Mouse (Mus musculus) lung, adult 2 months (tissue): ENCODE data around the gene Asrgl1. TPM values are rescaled to one million over a fixed set of nuclear protein-coding genes. Genes with fewer than 3 reads are reported as not detected.
"Not testable (repeated sequence)": the region's sequence is repeated elsewhere in the genome, so short reads cannot be mapped to it uniquely, and the experiment has no call there.

Experiments
- DNase-seq: peaks from one replicate; pipeline ENCODE4 v3.0.0; 2022
- H3K4me1 ChIP-seq: fragments of 200-500 bp; 2 replicates; pipeline ENCODE4 v1.6.1; 2011; ENCODE audit warnings: low read length; ENCODE audit not compliant: control insufficient read depth, insufficient read depth
- H3K4me3 ChIP-seq: fragments of 200-500 bp; replicated peaks from 2 replicates; pipeline ENCODE3; 2011; ENCODE audit warnings: low read depth, mild to moderate bottlenecking, control low read depth, low read length; ENCODE audit errors: extremely low read depth
- CTCF ChIP-seq: fragments of 200-500 bp; IDR thresholded peaks from 2 replicates; pipeline ENCODE4 v1.5.1; 2011; ENCODE audit warnings: mild to moderate bottlenecking, low read length, control low read depth; ENCODE audit not compliant: insufficient read depth
- POLR2A ChIP-seq: fragments of 200-500 bp; IDR thresholded peaks from 2 replicates; pipeline ENCODE4 v1.6.1; 2011; ENCODE audit warnings: low read depth, mild to moderate bottlenecking, control low read depth, low read length, borderline replicate concordance; ENCODE audit errors: extremely low read depth
- WGBS: fragments of 180-500 bp; shearing (Covaris S2); methylation state at CpG from one replicate; pipeline ENCODE4 v1.1.7; 2018; 5-methylcytosine and 5-hydroxymethylcytosine counted together
- polyA plus RNA-seq: library from polyadenylated mRNA; depleted of rRNA; stranded (reverse); fragments of >200 nt; gene quantifications from 2 replicates; pipeline ENCODE4 v1.2.3, GENCODE M21; 2012; rRNA removed

Asrgl1 gene
- polyA plus RNA-seq = 1.4 and 2.2 TPM in 2 replicates

DNA sequence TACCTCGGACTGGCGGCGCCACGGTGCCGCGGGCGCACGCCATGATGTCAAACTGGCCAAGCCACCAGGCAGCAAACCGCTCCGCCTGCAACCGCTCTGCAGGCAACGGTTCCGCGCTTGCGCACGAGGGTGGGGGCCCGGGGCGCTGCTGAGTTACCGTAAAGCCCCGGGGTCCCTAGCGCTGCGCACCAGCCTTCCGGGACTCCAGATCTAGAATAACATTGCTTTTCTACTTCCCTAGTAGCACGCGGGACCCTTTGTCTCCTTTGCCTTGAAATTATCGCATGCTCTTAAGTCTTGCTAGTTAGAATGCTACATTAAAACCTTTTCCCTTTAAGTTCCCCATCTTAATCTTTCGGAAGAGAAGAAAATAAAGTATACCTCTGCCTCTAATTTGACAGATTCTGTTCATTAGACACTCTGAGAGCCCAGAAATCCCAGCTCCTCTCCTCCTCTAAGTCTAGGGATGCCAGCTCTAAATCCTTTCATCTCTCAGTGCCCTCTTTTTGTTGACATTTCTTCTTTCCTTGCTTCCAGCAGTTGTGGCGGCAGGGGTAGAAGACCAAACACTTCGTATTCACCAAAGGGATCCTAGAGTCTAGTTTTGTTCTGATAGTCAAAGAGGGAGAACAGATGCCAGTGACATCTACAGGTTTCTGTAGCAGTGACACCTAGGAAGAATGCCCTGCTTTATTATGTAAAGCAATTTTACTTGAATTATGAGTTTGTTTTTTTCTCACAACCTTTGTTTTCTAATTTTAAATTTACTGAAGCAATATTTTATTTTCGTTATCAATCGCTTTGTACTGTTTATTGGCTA lies at the start of gene Asrgl1:
TSS of gene Asrgl1 (minus strand) at position 125 of the 820 bp plus-strand sequence.
- TF ChIP-seq CTCF (no peak), POLR2A (peak; percentile 56; the same call in 1 of the 2 replicates)
- peak; percentile 77 for DNase-seq
- Histone ChIP-seq H3K4me1 (no peaks in the 10 kb centered on the region), H3K4me3 (peak within 1 kb of the TSS; percentile 80)
- WGBS = 10% methylated on average over 31 of the region's 31 CpGs

DNA sequence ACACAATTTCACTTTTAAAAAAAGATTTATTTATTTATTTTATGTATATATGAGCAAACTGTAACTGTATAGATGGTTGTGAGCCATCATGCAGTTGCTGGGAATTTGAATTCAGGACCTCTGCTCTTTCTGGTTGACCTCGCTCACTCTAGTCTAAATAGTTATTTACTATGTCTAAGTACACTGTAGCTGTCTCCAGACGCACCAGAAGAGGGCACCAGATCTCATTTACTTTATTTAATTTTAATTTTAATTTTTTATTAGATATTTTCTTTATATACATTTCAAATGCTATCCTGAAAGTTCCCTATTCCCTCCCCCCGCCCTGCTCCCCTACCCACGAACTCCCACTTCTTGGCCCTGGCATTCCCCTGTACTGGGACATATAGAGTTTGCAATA lies 10.8 kb upstream of the Asrgl1 start:
- no peak overlapping the region for H3K4me3 ChIP-seq
- WGBS = 66% methylated on average over 4 of the region's 4 CpGs
- no peak for TF ChIP-seq POLR2A
- no peak for TF ChIP-seq CTCF
- no peaks in the 10 kb centered on the region for H3K4me1 ChIP-seq
- DNase-seq = no peak

DNA sequence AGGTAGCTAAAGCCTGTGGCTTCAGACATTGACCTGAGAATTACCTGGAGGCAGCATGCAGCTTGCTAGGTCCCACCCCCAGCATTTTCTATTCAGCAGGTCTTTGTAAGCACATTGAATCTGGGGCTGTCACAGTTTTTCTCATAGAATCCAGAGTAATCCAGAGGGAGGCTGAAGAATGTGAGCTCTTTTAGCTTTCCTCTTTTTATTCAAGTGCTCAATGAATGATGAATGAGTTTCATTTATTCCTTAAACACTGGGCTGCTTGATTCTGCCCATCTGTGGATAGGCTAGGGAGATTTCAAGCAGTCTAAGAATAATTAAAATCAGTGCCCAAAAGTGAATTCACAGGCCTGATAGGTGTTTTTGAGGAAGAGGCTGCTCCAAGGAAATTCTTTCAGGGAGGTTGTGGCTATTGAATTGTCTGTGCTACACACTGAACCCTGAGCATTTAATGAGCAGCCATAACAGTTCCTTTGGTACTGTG lies 8.2 kb upstream of the Asrgl1 start:
- TF ChIP-seq POLR2A (no peak), CTCF (no peak)
- Histone ChIP-seq H3K4me1 (no peaks in the 10 kb centered on the region), H3K4me3 (no peak overlapping the region)
- no peak for DNase-seq

DNA sequence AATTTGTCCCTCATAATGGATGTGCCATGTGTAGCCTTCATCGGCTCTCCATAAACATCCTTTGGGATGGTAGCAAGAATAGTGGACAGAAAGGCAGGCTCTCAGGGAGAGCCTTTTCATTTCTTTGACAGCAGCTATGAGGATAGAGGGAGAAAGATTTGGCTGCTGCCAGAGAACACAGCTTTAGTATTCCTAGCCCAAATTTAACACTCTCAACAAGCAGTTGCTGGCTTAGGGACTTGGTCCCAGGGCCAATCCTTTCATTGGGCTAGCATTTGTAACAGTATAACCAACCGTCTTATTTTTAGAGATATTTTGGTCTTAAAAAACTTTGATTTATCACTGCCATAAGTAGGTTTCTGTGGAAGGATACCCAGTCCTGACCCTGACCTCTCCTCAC lies 7.8 kb upstream of the Asrgl1 start:
- Histone ChIP-seq H3K4me1 (no peaks in the 10 kb centered on the region), H3K4me3 (no peak overlapping the region)
- no peak for TF ChIP-seq CTCF
- no peak for TF ChIP-seq POLR2A
- 76% methylated on average over 2 of the region's 2 CpGs for WGBS
- no peak for DNase-seq

DNA sequence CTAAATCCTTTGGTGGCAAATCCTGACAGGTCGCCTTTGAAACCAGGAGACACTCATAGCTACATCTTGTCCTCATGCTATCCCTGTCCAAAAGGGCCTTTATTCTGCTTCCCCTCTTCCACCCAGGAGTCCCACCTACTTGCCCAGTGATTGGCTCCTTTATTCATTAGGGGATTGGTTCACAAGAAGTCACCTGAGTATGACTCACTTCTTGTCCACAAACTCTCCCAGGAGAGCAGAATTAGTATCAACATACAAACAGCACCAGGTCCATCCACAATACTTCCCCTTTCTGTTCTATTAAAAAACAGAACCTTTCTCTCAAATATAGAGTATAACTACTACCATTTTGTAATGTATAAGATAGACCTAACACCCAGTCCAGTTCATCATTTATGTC lies 4.9 kb upstream of the Asrgl1 start:
- H3K4me1 ChIP-seq, H3K4me3 ChIP-seq, DNase-seq: not testable (repeated sequence)
- WGBS = 73% methylated on average over 1 of the region's 1 CpGs

DNA sequence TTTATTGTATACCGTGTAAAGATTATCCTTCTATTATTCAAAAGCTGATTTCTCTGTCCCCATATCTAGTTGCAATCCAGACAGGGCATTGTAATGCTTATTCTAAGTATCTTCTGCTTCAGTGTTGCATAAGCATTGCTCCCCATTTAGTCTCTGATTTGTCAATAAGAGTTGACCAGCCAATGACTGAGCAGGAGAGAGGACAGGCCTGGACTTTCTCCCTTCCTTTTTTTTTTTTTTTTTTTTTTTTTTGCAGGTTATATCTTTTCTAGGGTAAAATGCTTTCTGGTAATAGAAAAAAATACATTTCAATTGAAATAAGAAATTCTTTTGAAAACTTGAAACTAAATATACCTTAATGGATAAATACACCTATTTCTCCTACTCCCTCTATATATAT lies 1.7 kb upstream of the Asrgl1 start:
- H3K4me3 ChIP-seq = no peak overlapping the region
- no peak for DNase-seq
- H3K4me1 ChIP-seq = no peaks in the 10 kb centered on the region
- TF ChIP-seq POLR2A (no peak), CTCF (no peak)
- WGBS = 92% methylated on average over 1 of the region's 1 CpGs

DNA sequence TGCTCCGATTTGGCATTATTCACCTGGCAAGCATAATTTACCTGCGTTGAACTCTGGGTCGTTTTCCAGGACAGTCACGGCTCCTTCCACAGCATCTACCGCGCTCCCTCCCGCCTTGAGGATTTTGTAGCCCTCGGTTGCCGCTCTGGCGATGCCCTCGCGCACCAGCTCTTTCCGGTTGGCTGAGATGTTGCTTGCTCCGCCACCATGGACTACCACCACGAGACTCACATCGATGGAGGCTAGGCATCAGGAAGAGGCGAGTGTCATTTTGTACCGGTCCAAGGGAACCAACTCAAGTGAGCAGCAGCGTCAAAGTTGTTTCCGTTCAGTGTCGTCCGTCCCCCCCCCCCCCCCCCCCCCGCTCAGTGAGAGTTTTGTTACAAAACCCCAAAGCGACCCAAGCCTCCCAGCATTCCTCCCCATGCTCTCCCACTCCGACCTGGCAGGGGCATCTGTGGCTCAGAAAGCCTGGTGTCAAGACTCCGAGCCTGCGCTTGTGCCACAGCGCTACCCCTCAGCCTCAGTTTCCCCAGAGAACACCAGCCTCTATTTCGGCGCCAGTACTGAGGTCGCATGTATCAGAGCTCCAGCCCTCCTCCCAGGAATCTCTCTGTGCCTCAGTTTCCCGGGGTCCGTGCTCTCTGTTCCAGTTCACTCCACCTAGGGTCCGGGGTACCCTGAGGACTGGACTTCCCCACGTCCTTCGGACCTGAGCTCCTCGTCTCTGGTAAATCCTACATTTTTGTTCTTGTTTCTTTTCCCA lies 507 bp downstream of the Asrgl1 start:
- Histone ChIP-seq H3K4me3 (peak overlapping the region; percentile 80), H3K4me1 (no peaks in the 10 kb centered on the region)
- TF ChIP-seq CTCF (no peak), POLR2A (0 out of 2 replicates have a peak, but pooled peaks have one; percentile 11)
- DNase-seq = peak; percentile 27
- 1% methylated on average over 35 of the region's 37 CpGs for WGBS

DNA sequence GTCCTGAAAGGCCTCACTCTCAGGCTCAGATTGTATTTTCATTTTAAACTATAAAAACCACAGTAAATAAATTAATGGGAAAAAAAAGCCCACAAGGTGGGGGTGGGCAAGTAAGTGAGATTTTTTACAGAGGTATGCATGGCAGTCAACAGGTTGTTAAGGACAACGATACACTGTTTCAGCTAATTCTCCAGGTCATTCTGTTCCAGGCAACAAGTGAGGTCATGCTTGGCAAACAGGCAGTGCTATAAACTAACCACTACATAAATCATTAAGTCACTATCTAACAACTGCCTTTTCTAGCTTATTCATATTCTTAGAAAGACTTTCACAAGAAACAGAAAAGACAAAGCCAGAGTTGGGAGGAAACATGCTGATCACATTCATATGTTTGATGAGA lies 5.4 kb downstream of the Asrgl1 start:
- 15% methylated on average over 1 of the region's 1 CpGs for whole genome bisulfite sequencing
- no peaks in the 10 kb centered on the region for H3K4me1 ChIP-seq
- TF ChIP-seq CTCF = no peak
- TF ChIP-seq POLR2A = no peak
- H3K4me3 ChIP-seq = no peak overlapping the region
- DNase-seq = no peak

DNA sequence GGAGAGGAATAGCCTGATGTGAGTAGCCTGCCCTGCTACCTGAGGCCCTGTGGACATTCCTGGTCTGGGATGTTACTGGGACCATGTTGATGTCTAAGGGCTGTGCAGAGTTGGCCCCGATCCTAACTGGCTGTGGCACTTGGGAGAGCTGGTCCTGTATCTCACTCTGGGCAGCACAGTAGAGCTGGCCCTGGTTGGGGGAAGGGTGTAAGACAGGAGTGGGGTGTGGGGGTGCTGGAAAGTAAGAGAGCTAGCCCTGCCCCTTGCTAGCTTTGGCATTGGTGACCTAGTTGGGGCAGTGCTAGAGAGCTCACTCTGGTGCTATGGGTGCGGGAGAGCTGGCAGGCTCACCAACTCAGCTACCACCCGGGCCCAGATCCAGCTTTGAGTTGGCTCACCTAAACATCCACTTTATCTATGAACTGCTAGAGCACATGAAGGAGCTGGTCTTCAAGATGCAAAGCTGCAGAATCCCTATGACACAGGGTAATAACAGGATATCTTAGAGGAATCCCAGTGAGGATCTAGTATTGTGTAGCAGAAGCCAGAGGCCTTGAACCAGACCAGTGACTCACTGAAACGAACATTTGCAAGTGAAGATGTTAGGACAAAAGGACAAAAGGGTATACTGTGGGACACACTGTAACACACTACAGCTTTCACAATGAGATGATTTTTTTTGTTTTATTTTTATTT lies 6.8 kb downstream of the Asrgl1 start:
- TF ChIP-seq CTCF (no peak), POLR2A (no peak)
- DNase-seq = no peak

DNA sequence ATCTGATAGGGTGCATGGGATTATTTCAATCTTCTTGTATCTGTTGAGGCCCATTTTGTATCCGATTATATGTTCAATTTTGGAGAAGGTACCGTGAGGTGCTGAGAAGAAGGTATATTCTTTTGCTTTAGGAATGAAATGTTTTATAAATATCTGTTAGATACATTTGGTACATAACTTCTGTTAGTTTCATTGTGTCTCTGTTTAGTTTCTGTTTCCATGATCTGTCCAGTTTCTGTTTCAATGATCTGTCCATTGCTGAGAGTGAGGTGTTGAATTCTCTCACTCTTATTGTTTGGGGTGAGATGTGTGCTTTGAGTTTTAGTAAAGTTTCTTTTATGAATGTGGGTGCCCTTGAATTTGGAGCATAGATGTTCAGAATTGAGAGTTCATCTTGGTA lies 11.4 kb downstream of the Asrgl1 start:
- 96% methylated on average over 2 of the region's 2 CpGs for WGBS
- DNase-seq, H3K4me3 ChIP-seq, H3K4me1 ChIP-seq: not testable (repeated sequence)

More for the DNA sequence above, 6.8 kb downstream of the Asrgl1 start:
- WGBS = 73% methylated on average over 4 of the region's 4 CpGs
- Histone ChIP-seq H3K4me3 (no peak overlapping the region), H3K4me1 (no peaks in the 10 kb centered on the region)
